Mouse (Mus musculus) kidney, adult 2 months (tissue): ENCODE results near the gene Minos1.

Source experiments
- CTCF ChIP-seq: fragments of 200-500 bp; conservative IDR thresholded peaks from 2 replicates; pipeline ENCODE4 v1.5.1; 2011; ENCODE audit warnings: low read depth, mild to moderate bottlenecking, control low read depth, low read length, moderate library complexity, mixed read lengths; ENCODE audit not compliant: insufficient read depth, insufficient read length
- POLR2A ChIP-seq: fragments of 200-500 bp; IDR thresholded peaks from one replicate; pipeline ENCODE4 v1.6.1; 2011; ENCODE audit warnings: low read depth, low read length, control low read depth

- TF ChIP-seq CTCF (no peak), POLR2A (no peak)
Measured at GRCm38 (mm10) chr4:139169748-139170279, 38.9 kb upstream of the Minos1 start.
